Mouse (Mus musculus): Measurements from ENCODE around the gene Tekt3. TPM values are rescaled to one million over a fixed set of nuclear protein-coding genes. Genes with fewer than 3 reads are reported as not detected.

Gene Tekt3
- polyA plus RNA-seq, 1 experiment: not detected

DNA sequence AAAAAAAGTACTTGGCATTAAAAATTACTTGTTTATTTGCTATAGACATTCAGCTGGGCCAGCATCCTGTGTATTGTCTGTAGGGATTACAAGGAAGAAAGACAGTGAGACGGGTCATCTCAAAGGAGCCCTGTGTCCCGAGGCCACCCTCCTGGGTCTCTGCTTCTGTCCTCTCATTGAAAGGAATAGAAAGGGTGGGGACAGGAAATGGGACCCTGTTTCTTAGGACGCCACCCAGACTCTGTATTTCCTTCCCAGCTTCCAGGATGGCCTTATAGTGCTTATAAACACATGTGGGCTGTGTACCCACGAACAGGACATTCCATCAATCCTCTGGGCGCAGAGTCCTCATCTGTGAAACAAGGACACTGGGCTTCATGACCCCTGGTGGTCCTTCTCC, 30.8 kb downstream of the Tekt3 start:
- Histone ChIP-seq H3K27me3 (ENCODE audit: control insufficient read depth, insufficient read depth, low read length) (no peaks in the 10 kb centered on the region), H3K27ac (ENCODE audit: insufficient read depth, low read depth, low read length) (no peak overlapping the region), H3K36me3 (ENCODE audit: control insufficient read depth, insufficient read depth, low read length) (no peaks in the 10 kb centered on the region), H3K4me1 (ENCODE audit: control insufficient read depth, insufficient read depth, insufficient read length, low read length) (no peaks in the 10 kb centered on the region), H3K4me3 (ENCODE audit: low read depth, low read length) (no peak overlapping the region)
- TF ChIP-seq CTCF (IDR thresholded peaks at IDR 0.05; ENCODE audit: extremely low read depth, insufficient read length, insufficient replicate concordance, low read depth, low read length): no peak
- TF ChIP-seq POLR2A (IDR thresholded peaks at IDR 0.05; ENCODE audit: low read depth, low read length): no peak
- 65% methylated on average over 5 of the region's 5 CpGs for WGBS

GRCm38 (mm10) chr11:63093601-63094000, 32.1 kb downstream of the Tekt3 start:
- H3K36me3 ChIP-seq (ENCODE audit: control insufficient read depth, insufficient read depth, low read length): no peaks in the 10 kb centered on the region
- no peak overlapping the region for H3K4me3 ChIP-seq (ENCODE audit: low read depth, low read length)
- no peak for TF ChIP-seq POLR2A (IDR thresholded peaks at IDR 0.05; ENCODE audit: low read depth, low read length)
- TF ChIP-seq CTCF (IDR thresholded peaks at IDR 0.05; ENCODE audit: extremely low read depth, insufficient read length, insufficient replicate concordance, low read depth, low read length): no peak
- WGBS: 49% methylated on average over 5 of the region's 5 CpGs
- no peak overlapping the region for H3K27ac ChIP-seq (ENCODE audit: insufficient read depth, low read depth, low read length)
- no peaks in the 10 kb centered on the region for H3K27me3 ChIP-seq (ENCODE audit: control insufficient read depth, insufficient read depth, low read length)
- no peaks in the 10 kb centered on the region for H3K4me1 ChIP-seq (ENCODE audit: control insufficient read depth, insufficient read depth, insufficient read length, low read length)

DNA sequence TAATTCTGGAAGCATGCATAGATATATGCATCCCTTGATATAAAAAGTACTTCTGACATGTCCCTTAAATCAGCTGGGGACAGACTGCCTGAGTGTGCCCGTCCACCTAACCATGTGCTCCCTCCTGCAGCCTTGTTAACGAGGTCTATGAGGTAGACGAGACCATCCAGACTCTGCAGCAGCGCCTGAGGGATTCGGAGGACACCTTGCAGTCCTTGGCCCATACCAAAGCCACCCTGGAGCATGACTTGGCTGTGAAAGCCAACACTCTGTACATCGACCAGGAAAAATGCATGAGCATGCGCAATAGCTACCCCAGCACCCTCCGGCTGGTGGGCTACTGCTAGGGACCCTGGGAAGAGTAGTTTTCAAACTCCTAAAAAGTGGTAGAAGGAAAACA, 33.0 kb downstream of the Tekt3 start:
- WGBS: 85% methylated on average over 8 of the region's 8 CpGs
- Histone ChIP-seq H3K27me3 (ENCODE audit: control insufficient read depth, insufficient read depth, low read length) (no peaks in the 10 kb centered on the region), H3K36me3 (ENCODE audit: control insufficient read depth, insufficient read depth, low read length) (no peaks in the 10 kb centered on the region), H3K27ac (ENCODE audit: insufficient read depth, low read depth, low read length) (no peak overlapping the region), H3K4me1 (ENCODE audit: control insufficient read depth, insufficient read depth, insufficient read length, low read length) (no peaks in the 10 kb centered on the region), H3K4me3 (ENCODE audit: low read depth, low read length) (no peak overlapping the region)
- TF ChIP-seq POLR2A (IDR thresholded peaks at IDR 0.05; ENCODE audit: low read depth, low read length) (no peak), CTCF (IDR thresholded peaks at IDR 0.05; ENCODE audit: extremely low read depth, insufficient read length, insufficient replicate concordance, low read depth, low read length) (no peak)

GRCm38 (mm10) chr11:63098016-63098415, 36.6 kb downstream of the Tekt3 start:
- H3K4me1 ChIP-seq (ENCODE audit: control insufficient read depth, insufficient read depth, insufficient read length, low read length): no peaks in the 10 kb centered on the region
- WGBS: 64% methylated on average over 3 of the region's 3 CpGs
- no peaks in the 10 kb centered on the region for H3K36me3 ChIP-seq (ENCODE audit: control insufficient read depth, insufficient read depth, low read length)
- TF ChIP-seq CTCF (IDR thresholded peaks at IDR 0.05; ENCODE audit: extremely low read depth, insufficient read length, insufficient replicate concordance, low read depth, low read length): no peak
- TF ChIP-seq POLR2A (IDR thresholded peaks at IDR 0.05; ENCODE audit: low read depth, low read length): no peak
- no peak overlapping the region for H3K4me3 ChIP-seq (ENCODE audit: low read depth, low read length)
- H3K27me3 ChIP-seq (ENCODE audit: control insufficient read depth, insufficient read depth, low read length): no peaks in the 10 kb centered on the region
- H3K27ac ChIP-seq (ENCODE audit: insufficient read depth, low read depth, low read length): no peak overlapping the region

- no peak overlapping the region for H3K27ac ChIP-seq (ENCODE audit: insufficient read depth, low read depth, low read length)
- H3K27me3 ChIP-seq (ENCODE audit: control insufficient read depth, insufficient read depth, low read length): no peaks in the 10 kb centered on the region
- H3K4me3 ChIP-seq (ENCODE audit: low read depth, low read length): no peak overlapping the region
- H3K36me3 ChIP-seq (ENCODE audit: control insufficient read depth, insufficient read depth, low read length): no peaks in the 10 kb centered on the region
- no peak for TF ChIP-seq POLR2A (IDR thresholded peaks at IDR 0.05; ENCODE audit: low read depth, low read length)
- no peak for TF ChIP-seq CTCF (IDR thresholded peaks at IDR 0.05; ENCODE audit: extremely low read depth, insufficient read length, insufficient replicate concordance, low read depth, low read length)
- no peaks in the 10 kb centered on the region for H3K4me1 ChIP-seq (ENCODE audit: control insufficient read depth, insufficient read depth, insufficient read length, low read length)
- WGBS: 14% methylated on average over 3 of the region's 3 CpGs
These were observed 37.9 kb downstream of the Tekt3 start for GRCm38 (mm10) chr11:63099390-63099789.

DNA sequence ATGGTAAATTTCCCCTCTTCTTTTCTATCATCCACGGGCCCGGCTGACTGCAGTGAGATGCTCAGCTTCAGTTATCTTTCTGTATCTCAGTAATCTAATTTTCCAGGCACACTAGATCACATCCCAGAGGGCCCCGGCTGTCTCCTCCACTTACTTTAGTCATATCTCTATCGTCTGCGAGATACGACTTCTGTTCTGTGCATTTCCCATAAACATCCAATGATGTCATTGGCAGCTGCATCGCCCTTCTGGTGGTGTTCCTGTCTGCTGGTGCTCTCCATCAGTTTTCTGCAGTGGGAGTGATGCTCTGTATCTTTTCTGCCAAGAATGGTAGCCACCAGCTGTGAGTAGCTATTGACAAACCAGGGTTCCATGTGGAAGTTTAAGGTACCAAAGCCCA, 41.8 kb downstream of the Tekt3 start:
- H3K4me3 ChIP-seq (ENCODE audit: low read depth, low read length): no peak overlapping the region
- TF ChIP-seq POLR2A (IDR thresholded peaks at IDR 0.05; ENCODE audit: low read depth, low read length) (no peak), CTCF (IDR thresholded peaks at IDR 0.05; ENCODE audit: extremely low read depth, insufficient read length, insufficient replicate concordance, low read depth, low read length) (no peak)
- WGBS: 81% methylated on average over 7 of the region's 7 CpGs
- H3K27me3 ChIP-seq (ENCODE audit: control insufficient read depth, insufficient read depth, low read length): no peaks in the 10 kb centered on the region
- no peak overlapping the region for H3K27ac ChIP-seq (ENCODE audit: insufficient read depth, low read depth, low read length)
- H3K36me3 ChIP-seq (ENCODE audit: control insufficient read depth, insufficient read depth, low read length): no peaks in the 10 kb centered on the region
- no peaks in the 10 kb centered on the region for H3K4me1 ChIP-seq (ENCODE audit: control insufficient read depth, insufficient read depth, insufficient read length, low read length)

- TF ChIP-seq POLR2A (IDR thresholded peaks at IDR 0.05; ENCODE audit: low read depth, low read length) (no peak), CTCF (IDR thresholded peaks at IDR 0.05; ENCODE audit: extremely low read depth, insufficient read length, insufficient replicate concordance, low read depth, low read length) (no peak)
- Histone ChIP-seq H3K27me3 (ENCODE audit: control insufficient read depth, insufficient read depth, low read length) (no peaks in the 10 kb centered on the region), H3K36me3 (ENCODE audit: control insufficient read depth, insufficient read depth, low read length) (no peaks in the 10 kb centered on the region), H3K27ac (ENCODE audit: insufficient read depth, low read depth, low read length) (no peak overlapping the region), H3K4me1 (ENCODE audit: control insufficient read depth, insufficient read depth, insufficient read length, low read length) (no peaks in the 10 kb centered on the region), H3K4me3 (ENCODE audit: low read depth, low read length) (no peak overlapping the region)
- WGBS: 65% methylated on average over 2 of the region's 2 CpGs
These were observed 42.6 kb downstream of the Tekt3 start for GRCm38 (mm10) chr11:63104026-63104425.
